Mouse (Mus musculus) midbrain, embryonic 16.5 days (tissue): Measurements from ENCODE around the gene Alkbh7. TPM values are rescaled to one million over a fixed set of nuclear protein-coding genes. Genes with fewer than 3 reads are reported as not detected.

ENCODE experiments used
- ATAC-seq: fragments of 200-750 bp; cut with Nextera tagmentation; 2 replicates; pipeline ENCODE4 v1.8.0; 2017; ENCODE audit warnings: moderate TSS enrichment
- H3K27ac ChIP-seq: fragments of 300-500 bp; sonication (generic); 2 replicates; pipeline ENCODE4 v1.5.1; 2014; ENCODE audit warnings: mild to moderate bottlenecking, low read length, mixed read lengths
- H3K27me3 ChIP-seq: fragments of 300-500 bp; sonication (generic); 2 replicates; pipeline ENCODE4 v1.6.1; 2014; ENCODE audit warnings: low read depth, low read length, mixed read lengths; ENCODE audit not compliant: control insufficient read depth, insufficient read depth
- H3K36me3 ChIP-seq: fragments of 300-500 bp; sonication (generic); 2 replicates; pipeline ENCODE4 v1.6.1; 2014; ENCODE audit warnings: mild to moderate bottlenecking, low read length, moderate library complexity, mixed read lengths; ENCODE audit not compliant: control insufficient read depth, insufficient read depth
- H3K4me1 ChIP-seq: fragments of 300-500 bp; sonication (generic); 2 replicates; pipeline ENCODE4 v1.6.1; 2014; ENCODE audit warnings: mild to moderate bottlenecking, low read length, mixed read lengths; ENCODE audit not compliant: control insufficient read depth, insufficient read depth
- H3K4me2 ChIP-seq: fragments of 300-500 bp; sonication (generic); 2 replicates; pipeline ENCODE4 v1.6.1; 2014; ENCODE audit warnings: mild to moderate bottlenecking, low read length, mixed read lengths
- H3K4me3 ChIP-seq: fragments of 300-500 bp; sonication (generic); 2 replicates; pipeline ENCODE4 v1.5.1; 2014; ENCODE audit warnings: low read depth, mild to moderate bottlenecking, low read length, moderate library complexity, mixed read lengths
- H3K9ac ChIP-seq: fragments of 300-500 bp; sonication (generic); 2 replicates; pipeline ENCODE4 v1.6.1; 2014; ENCODE audit warnings: low read depth, low read length, mixed read lengths
- H3K9me3 ChIP-seq: fragments of 300-500 bp; sonication (generic); replicated peaks from 2 replicates; pipeline ENCODE4 v1.6.1; 2014; ENCODE audit warnings: mild to moderate bottlenecking, low read length, mixed read lengths; ENCODE audit not compliant: control insufficient read depth, poor library complexity, severe bottlenecking
- WGBS: fragments of 180-500 bp; shearing (Covaris S2); extraction: QIAGEN DNeasy Blood & Tissue Kit; methylation state at CpG from one replicate; pipeline ENCODE4 v1.1.7; 2014; 5-methylcytosine and 5-hydroxymethylcytosine counted together
- polyA plus RNA-seq: library from polyadenylated mRNA; unstranded; fragments of >200 nt; fragmentation: Nextera tagmentation; extraction: Ambion mirVana; gene quantifications from 2 replicates; pipeline ENCODE4 v1.2.1, GENCODE M21; 2015

The Alkbh7 gene
- polyA plus RNA-seq, 1 experiment from 2014 or later: 60.7 TPM

- 42% methylated on average over 8 of the region's 8 CpGs for WGBS
- H3K4me1 ChIP-seq: no peaks in the 10 kb centered on the region
These were observed 41.8 kb downstream of the Alkbh7 start for GRCm38 (mm10) chr17:57038978-57039377.

GRCm38 (mm10) chr17:57041554-57041953 is 44.4 kb downstream of the Alkbh7 start, which contains the start of gene Slc25a41:
TSS of gene Slc25a41 (minus strand) at chr17:57041654.
- no peak within 1 kb of the TSS for H3K4me3 ChIP-seq
- H3K9me3 ChIP-seq: no peaks in the 10 kb centered on the region
- no peaks in the 10 kb centered on the region for H3K4me1 ChIP-seq
- peaks cover 5% of the 10 kb centered on the region for H3K36me3 ChIP-seq
- no peak within 1 kb of the TSS for H3K27ac ChIP-seq
- H3K9ac ChIP-seq: no peak within 1 kb of the TSS
- H3K4me2 ChIP-seq: no peak within 1 kb of the TSS
- H3K27me3 ChIP-seq: 0 out of 2 replicates have a peak, but pooled peaks cover 2% of the 10 kb centered on the region
- ATAC-seq: no peak
- WGBS: 70% methylated on average over 8 of the region's 8 CpGs

More at GRCm38 (mm10) chr17:57038978-57039377, 41.8 kb downstream of the Alkbh7 start:
- H3K4me2 ChIP-seq: no peak overlapping the region
- H3K9ac ChIP-seq: no peak overlapping the region
- H3K27ac ChIP-seq: no peak overlapping the region
- no peak for ATAC-seq
- no peaks in the 10 kb centered on the region for H3K36me3 ChIP-seq
- no peak overlapping the region for H3K4me3 ChIP-seq
- H3K27me3 ChIP-seq: 0 out of 2 replicates have a peak, but pooled peaks cover 2% of the 10 kb centered on the region
- no peaks in the 10 kb centered on the region for H3K9me3 ChIP-seq

GRCm38 (mm10) chr17:57047406-57047805 is 50.3 kb downstream of the Alkbh7 start:
- no peak overlapping the region for H3K4me2 ChIP-seq
- no peak overlapping the region for H3K9ac ChIP-seq
- H3K9me3 ChIP-seq: no peaks in the 10 kb centered on the region
- 32% methylated on average over 5 of the region's 5 CpGs for WGBS
- ATAC-seq: no peak
- H3K4me3 ChIP-seq: no peak overlapping the region
- no peak overlapping the region for H3K27ac ChIP-seq
- no peaks in the 10 kb centered on the region for H3K4me1 ChIP-seq
- H3K36me3 ChIP-seq: peaks cover 14% of the 10 kb centered on the region
- H3K27me3 ChIP-seq: no peaks in the 10 kb centered on the region

DNA sequence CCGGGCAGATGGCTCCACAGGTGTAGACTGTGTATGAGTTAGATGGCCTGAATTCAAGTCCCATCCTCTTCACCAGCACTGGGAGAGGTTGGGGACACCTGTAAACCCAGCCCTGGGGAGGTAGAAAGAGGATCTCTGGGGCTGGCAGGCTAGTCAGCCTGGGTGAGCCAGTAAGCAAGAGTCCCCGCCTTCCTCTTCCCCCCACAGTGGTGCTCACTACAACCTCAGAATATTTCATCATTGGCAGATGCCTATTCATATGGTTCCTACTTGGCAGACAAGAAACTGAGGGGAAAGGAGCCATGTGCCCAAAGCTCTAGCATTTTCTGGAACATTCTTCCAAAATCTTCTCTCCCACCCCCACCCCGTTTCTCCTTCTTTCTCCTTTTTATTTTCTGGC is 51.7 kb downstream of the Alkbh7 start:
- ATAC-seq: no peak
- peaks cover 26% of the 10 kb centered on the region for H3K36me3 ChIP-seq
- H3K27me3 ChIP-seq: no peaks in the 10 kb centered on the region
- H3K4me1 ChIP-seq: no peaks in the 10 kb centered on the region
- H3K4me2 ChIP-seq: no peak overlapping the region
- H3K27ac ChIP-seq: no peak overlapping the region
- WGBS: 96% methylated on average over 3 of the region's 3 CpGs
- no peak overlapping the region for H3K4me3 ChIP-seq
- no peaks in the 10 kb centered on the region for H3K9me3 ChIP-seq
- no peak overlapping the region for H3K9ac ChIP-seq

Other genes with a start within 250 kb of the Alkbh7 start
- 2.5 and 4.0 TPM in 2 replicates for gene Nrtn, start 239.8 kb upstream of the Alkbh7 start, polyA plus RNA-seq
- gene Dus3l, start 232.6 kb upstream of the Alkbh7 start, polyA plus RNA-seq: 96.8 and 106 TPM in 2 replicates
- gene Prr22, start 227.1 kb upstream of the Alkbh7 start, polyA plus RNA-seq: 0.97 and 1.1 TPM in 2 replicates
- gene Rfx2, start 166.3 kb upstream of the Alkbh7 start, polyA plus RNA-seq: 3.9 and 4.8 TPM in 2 replicates
- not detected in 2 replicates for gene Acsbg2, start 122.9 kb upstream of the Alkbh7 start, polyA plus RNA-seq
- 0.57 and 0.63 TPM in 2 replicates for gene 1700061G19Rik, start 121.9 kb upstream of the Alkbh7 start, polyA plus RNA-seq
- 91.4 and 95.3 TPM in 2 replicates for gene Mllt1, start 61.9 kb upstream of the Alkbh7 start, polyA plus RNA-seq
- gene Acer1, start 15.2 kb upstream of the Alkbh7 start, polyA plus RNA-seq: not detected in 2 replicates
- 164 and 171 TPM in 2 replicates for gene Clpp, start 7.0 kb upstream of the Alkbh7 start, polyA plus RNA-seq
- gene Pspn, start 2.7 kb downstream of the Alkbh7 start, polyA plus RNA-seq: 0.74 and 1.0 TPM in 2 replicates
- 71.7 and 74.6 TPM in 2 replicates for gene Gtf2f1, start 13.9 kb downstream of the Alkbh7 start, polyA plus RNA-seq
- gene Gm17949, start 14.1 kb downstream of the Alkbh7 start, polyA plus RNA-seq: 0.41 and 0.88 TPM in 2 replicates
- gene Khsrp, start 34.2 kb downstream of the Alkbh7 start, polyA plus RNA-seq: 23.9 and 25.4 TPM in 2 replicates
- gene Slc25a41, start 44.3 kb downstream of the Alkbh7 start, polyA plus RNA-seq: not detected in 2 replicates
- gene Crb3, start 61.8 kb downstream of the Alkbh7 start, polyA plus RNA-seq: 2.1 and 3.3 TPM in 2 replicates
- 36.0 and 42.8 TPM in 2 replicates for gene Slc25a23, start 62.5 kb downstream of the Alkbh7 start, polyA plus RNA-seq
- 4.2 and 5.0 TPM in 2 replicates for gene Dennd1c, start 81.2 kb downstream of the Alkbh7 start, polyA plus RNA-seq
- 383 and 394 TPM in 2 replicates for gene Tubb4a, start 90.4 kb downstream of the Alkbh7 start, polyA plus RNA-seq
- gene Tnfsf9, start 108.0 kb downstream of the Alkbh7 start, polyA plus RNA-seq: 8.8 and 9.7 TPM in 2 replicates
- 1.5 and 2.2 TPM in 2 replicates for gene Cd70, start 152.4 kb downstream of the Alkbh7 start, polyA plus RNA-seq
- gene Tnfsf14, start 196.8 kb downstream of the Alkbh7 start, polyA plus RNA-seq: not detected in 2 replicates
- 1.6 and 2.8 TPM in 2 replicates for gene C3, start 230.8 kb downstream of the Alkbh7 start, polyA plus RNA-seq